Mouse (Mus musculus) heart, embryonic 12.5 days (tissue): ENCODE data around the gene Med15. TPM values are rescaled to one million over a fixed set of nuclear protein-coding genes. Genes with fewer than 3 reads are reported as not detected.
A peak's percentile ranks its signal among the peaks of the same experiment; 100 is the strongest.

ENCODE experiments used
- ATAC-seq: fragments of 200-750 bp; cut with Nextera tagmentation; 2 replicates; pipeline ENCODE4 v1.8.0; 2017; ENCODE audit warnings: moderate TSS enrichment, moderate library complexity; ENCODE audit not compliant: insufficient number of reproducible peaks, low FRiP score
- H3K27ac ChIP-seq: fragments of 300-500 bp; sonication (generic); 2 replicates; pipeline ENCODE4 v1.5.1; 2016; ENCODE audit warnings: mild to moderate bottlenecking, moderate library complexity; ENCODE audit not compliant: poor library complexity, severe bottlenecking
- H3K27me3 ChIP-seq: fragments of 300-500 bp; sonication (generic); replicated peaks from 2 replicates; pipeline ENCODE4 v1.6.1; 2016; ENCODE audit warnings: mild to moderate bottlenecking, moderate library complexity
- H3K36me3 ChIP-seq: fragments of 300-500 bp; sonication (generic); 2 replicates; pipeline ENCODE4 v1.6.1; 2016; ENCODE audit warnings: mild to moderate bottlenecking, moderate library complexity
- H3K4me1 ChIP-seq: fragments of 300-500 bp; sonication (generic); replicated peaks from 2 replicates; pipeline ENCODE4 v1.6.1; 2016; ENCODE audit warnings: mild to moderate bottlenecking
- H3K4me2 ChIP-seq: fragments of 300-500 bp; sonication (generic); 2 replicates; pipeline ENCODE4 v1.6.1; 2016; ENCODE audit warnings: mild to moderate bottlenecking, moderate library complexity
- H3K4me3 ChIP-seq: fragments of 300-500 bp; sonication (generic); 2 replicates; pipeline ENCODE4 v1.5.1; 2016; ENCODE audit warnings: mild to moderate bottlenecking
- H3K9ac ChIP-seq: fragments of 300-500 bp; sonication (generic); 2 replicates; pipeline ENCODE4 v1.6.1; 2016; ENCODE audit warnings: mild to moderate bottlenecking, moderate library complexity
- H3K9me3 ChIP-seq: fragments of 300-500 bp; sonication (generic); replicated peaks from 2 replicates; pipeline ENCODE4 v1.6.1; 2016; ENCODE audit warnings: mild to moderate bottlenecking, moderate library complexity
- WGBS: fragments of 180-500 bp; shearing (Covaris S2); methylation state at CpG from one replicate; pipeline ENCODE4 v1.1.7; 2016; 5-methylcytosine and 5-hydroxymethylcytosine counted together
- polyA plus RNA-seq: library from polyadenylated mRNA; unstranded; fragments of >200 nt; fragmentation: Nextera tagmentation; extraction: Ambion mirVana; gene quantifications from 2 replicates; pipeline ENCODE4 v1.2.1, GENCODE M21; 2016

The Med15 gene
- polyA plus RNA-seq, 1 experiment from 2014 or later, result 36.9 TPM

- no peak for ATAC-seq
- WGBS, result 68% methylated on average over 1 of the region's 1 CpGs
- H3K9ac ChIP-seq, result no peak overlapping the region
- H3K4me2 ChIP-seq, result no peak overlapping the region
- H3K36me3 ChIP-seq, result peaks cover 22% of the 10 kb centered on the region
- peaks cover 12% of the 10 kb centered on the region for H3K4me1 ChIP-seq
- no peak overlapping the region for H3K4me3 ChIP-seq
- H3K27me3 ChIP-seq, result no peaks in the 10 kb centered on the region
- H3K27ac ChIP-seq, result 0 out of 2 replicates have a peak overlapping the region, but pooled peaks have one; percentile 1
- no peaks in the 10 kb centered on the region for H3K9me3 ChIP-seq
Observed at GRCm38 (mm10) chr16:17707541-17707940, 25.1 kb downstream of the Med15 start.

DNA sequence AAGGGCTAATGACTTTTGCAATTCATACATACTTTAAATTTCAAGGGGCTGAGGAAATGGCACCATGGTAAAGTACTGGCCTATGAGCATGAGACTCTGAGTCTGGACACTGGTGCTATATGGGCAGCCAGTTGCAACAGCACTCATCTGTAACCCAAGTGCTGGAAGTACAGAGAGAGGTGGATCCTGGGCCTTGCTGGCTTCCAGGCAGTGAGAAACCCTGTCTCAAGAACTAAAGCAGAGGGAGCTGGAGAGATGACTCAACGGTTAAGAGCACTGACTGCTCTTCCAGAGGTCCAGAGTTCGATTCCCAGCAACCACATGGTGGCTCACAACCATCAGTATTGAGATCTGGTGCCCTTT is 31.7 kb downstream of the Med15 start:
- no peak overlapping the region for H3K9ac ChIP-seq
- no peaks in the 10 kb centered on the region for H3K27me3 ChIP-seq
- H3K4me3 ChIP-seq, result no peak overlapping the region
- no peak for ATAC-seq
- H3K27ac ChIP-seq, result no peak overlapping the region
- H3K4me1 ChIP-seq, result no peaks in the 10 kb centered on the region
- 83% methylated on average over 2 of the region's 2 CpGs for WGBS
- no peaks in the 10 kb centered on the region for H3K9me3 ChIP-seq
- no peak overlapping the region for H3K4me2 ChIP-seq
- peaks cover 56% of the 10 kb centered on the region for H3K36me3 ChIP-seq

- WGBS, result 78% methylated on average over 3 of the region's 3 CpGs
- Histone ChIP-seq H3K4me2 (no peak overlapping the region), H3K4me1 (no peaks in the 10 kb centered on the region), H3K27ac (no peak overlapping the region), H3K4me3 (no peak overlapping the region), H3K9me3 (no peaks in the 10 kb centered on the region), H3K36me3 (peaks cover 56% of the 10 kb centered on the region), H3K27me3 (no peaks in the 10 kb centered on the region), H3K9ac (no peak overlapping the region)
- ATAC-seq, result no peak
Observed at GRCm38 (mm10) chr16:17700386-17701042, 32.2 kb downstream of the Med15 start.

DNA sequence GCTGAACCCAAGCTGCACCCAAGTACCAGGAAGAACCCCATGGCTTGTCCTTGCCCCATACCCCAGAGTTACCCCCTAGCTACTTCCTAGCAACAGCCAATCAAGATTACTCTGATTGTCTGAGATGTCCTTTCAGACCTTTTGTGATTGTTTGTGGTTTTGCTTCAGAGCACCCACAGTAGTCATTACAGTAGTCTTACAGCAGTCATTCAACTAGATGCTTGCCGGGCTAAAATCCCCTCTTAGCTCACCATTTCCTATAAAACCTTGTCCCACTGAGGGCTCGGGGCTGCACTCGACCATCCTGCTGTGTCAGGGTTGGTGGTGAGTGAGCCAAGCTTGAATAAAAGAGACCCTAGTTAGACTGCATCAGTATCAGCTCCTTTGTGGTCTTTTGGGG is 37.8 kb downstream of the Med15 start:
- Histone ChIP-seq H3K9ac (no peak overlapping the region), H3K4me2 (no peak overlapping the region), H3K27me3 (no peaks in the 10 kb centered on the region), H3K4me3 (no peak overlapping the region), H3K27ac (no peak overlapping the region), H3K4me1 (no peaks in the 10 kb centered on the region), H3K9me3 (no peaks in the 10 kb centered on the region), H3K36me3 (peaks cover 56% of the 10 kb centered on the region)
- no peak for ATAC-seq
- WGBS, result 88% methylated on average over 3 of the region's 3 CpGs

DNA sequence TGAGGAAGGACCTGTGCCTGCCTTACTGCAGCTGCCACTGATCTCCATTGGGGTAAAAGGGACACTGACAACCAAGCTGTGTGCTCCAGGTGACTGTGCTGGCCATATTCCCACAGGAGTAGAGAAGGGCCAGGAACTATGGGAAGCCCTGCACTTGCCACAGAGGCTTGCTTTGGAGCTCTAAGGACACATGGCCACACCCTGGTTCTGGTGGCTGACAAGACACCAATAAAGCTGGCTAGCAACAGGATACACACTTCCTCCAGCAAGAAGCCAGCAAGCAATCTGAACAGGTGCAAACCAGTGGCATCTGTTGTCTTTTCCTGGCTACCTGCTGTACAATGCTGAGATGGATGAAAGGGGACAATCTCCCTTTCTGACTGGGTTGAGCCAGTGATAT is 62.8 kb downstream of the Med15 start:
- Histone ChIP-seq H3K27ac (no peak overlapping the region), H3K27me3 (no peaks in the 10 kb centered on the region), H3K9ac (no peak overlapping the region), H3K4me2 (no peak overlapping the region), H3K4me1 (no peaks in the 10 kb centered on the region), H3K36me3 (peaks cover 78% of the 10 kb centered on the region), H3K4me3 (no peak overlapping the region), H3K9me3 (no peaks in the 10 kb centered on the region)
- ATAC-seq, result no peak

GRCm38 (mm10) chr16:17665568-17665967 is 67.1 kb downstream of the Med15 start:
- peaks cover 74% of the 10 kb centered on the region for H3K36me3 ChIP-seq

GRCm38 (mm10) chr16:17656212-17656871 is 76.3 kb downstream of the Med15 start:
- Histone ChIP-seq H3K4me2 (no peak overlapping the region), H3K27ac (peak overlapping the region; percentile 63), H3K4me3 (no peak overlapping the region), H3K36me3 (peaks cover 74% of the 10 kb centered on the region), H3K9me3 (no peaks in the 10 kb centered on the region), H3K4me1 (peaks cover 17% of the 10 kb centered on the region), H3K27me3 (no peaks in the 10 kb centered on the region), H3K9ac (0 out of 2 replicates have a peak overlapping the region, but pooled peaks have one; percentile 7)
- 36% methylated on average over 5 of the region's 5 CpGs for WGBS
- peak; percentile 31; the same call in 1 of the 2 replicates for ATAC-seq

More at GRCm38 (mm10) chr16:17665568-17665967, 67.1 kb downstream of the Med15 start:
- Histone ChIP-seq H3K4me1 (no peaks in the 10 kb centered on the region), H3K4me2 (no peak overlapping the region), H3K27ac (no peak overlapping the region), H3K9me3 (no peaks in the 10 kb centered on the region), H3K4me3 (no peak overlapping the region), H3K9ac (no peak overlapping the region), H3K27me3 (no peaks in the 10 kb centered on the region)
- no peak for ATAC-seq

GRCm38 (mm10) chr16:17654188-17654795 is 78.4 kb downstream of the Med15 start:
- Histone ChIP-seq H3K4me3 (no peak overlapping the region), H3K27me3 (no peaks in the 10 kb centered on the region), H3K4me2 (no peak overlapping the region), H3K36me3 (peaks cover 72% of the 10 kb centered on the region), H3K4me1 (peaks cover 17% of the 10 kb centered on the region), H3K27ac (no peak overlapping the region), H3K9ac (no peak overlapping the region), H3K9me3 (no peaks in the 10 kb centered on the region)
- WGBS, result 88% methylated on average over 4 of the region's 4 CpGs
- ATAC-seq, result no peak

DNA sequence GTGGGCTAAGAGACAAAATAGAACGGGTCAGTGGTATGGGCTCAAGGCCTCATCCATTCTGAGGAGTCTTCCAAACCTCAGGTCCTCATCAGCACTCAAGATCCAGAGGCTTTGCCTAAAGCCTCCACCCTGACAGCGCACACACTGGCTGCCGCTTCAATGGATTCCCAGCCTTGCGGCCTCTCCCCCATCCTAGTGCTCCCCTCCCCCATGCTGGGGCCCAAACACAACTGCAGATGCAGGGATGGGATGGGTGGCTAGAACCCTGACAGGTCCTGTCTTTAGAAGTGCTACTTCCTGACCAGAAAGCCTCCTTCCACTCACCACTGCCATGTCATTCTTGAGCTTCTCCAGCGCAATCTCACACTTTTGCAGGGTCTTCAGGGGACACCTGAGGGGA is 79.1 kb downstream of the Med15 start:
- peaks cover 17% of the 10 kb centered on the region for H3K4me1 ChIP-seq
- no peak for ATAC-seq
- no peak overlapping the region for H3K4me3 ChIP-seq
- H3K27me3 ChIP-seq, result no peaks in the 10 kb centered on the region
- no peak overlapping the region for H3K9ac ChIP-seq
- no peak overlapping the region for H3K27ac ChIP-seq
- H3K36me3 ChIP-seq, result peaks cover 77% of the 10 kb centered on the region
- H3K4me2 ChIP-seq, result no peak overlapping the region
- no peaks in the 10 kb centered on the region for H3K9me3 ChIP-seq
- 97% methylated on average over 5 of the region's 5 CpGs for WGBS

- Histone ChIP-seq H3K4me1 (peaks cover 17% of the 10 kb centered on the region), H3K36me3 (peaks cover 75% of the 10 kb centered on the region), H3K9ac (no peak overlapping the region), H3K27me3 (no peaks in the 10 kb centered on the region), H3K27ac (no peak overlapping the region), H3K9me3 (no peaks in the 10 kb centered on the region), H3K4me3 (no peak overlapping the region), H3K4me2 (no peak overlapping the region)
- ATAC-seq, result no peak
- 90% methylated on average over 4 of the region's 4 CpGs for WGBS
Observed at GRCm38 (mm10) chr16:17652607-17653006, 80.1 kb downstream of the Med15 start.

DNA sequence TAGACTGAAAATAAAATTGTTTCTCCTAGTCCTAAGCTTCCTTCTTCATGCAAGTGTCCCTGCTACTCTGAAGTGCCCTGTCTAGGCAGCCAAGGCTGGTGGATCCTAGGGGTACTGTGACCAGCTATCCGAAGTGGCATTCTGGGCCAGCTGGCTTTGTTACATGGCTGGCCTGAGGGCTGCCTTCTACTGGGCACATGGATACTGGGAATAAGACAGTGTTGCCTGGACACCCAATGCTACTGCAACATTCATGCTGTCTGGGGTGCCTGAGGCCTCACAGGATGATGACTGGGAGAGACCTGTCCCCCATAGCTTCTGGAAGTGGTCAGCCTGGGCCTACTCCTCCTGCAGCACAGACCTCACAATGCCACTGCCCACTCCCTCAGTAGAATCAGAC is 82.0 kb downstream of the Med15 start:
- whole genome bisulfite sequencing, result 91% methylated on average over 1 of the region's 1 CpGs
- H3K27me3 ChIP-seq, result no peaks in the 10 kb centered on the region

More for the DNA sequence above, 82.0 kb downstream of the Med15 start:
- no peaks in the 10 kb centered on the region for H3K9me3 ChIP-seq
- H3K4me3 ChIP-seq, result no peak overlapping the region
- no peak overlapping the region for H3K27ac ChIP-seq
- H3K9ac ChIP-seq, result no peak overlapping the region
- no peak for ATAC-seq
- peaks cover 75% of the 10 kb centered on the region for H3K36me3 ChIP-seq
- H3K4me2 ChIP-seq, result no peak overlapping the region
- peaks cover 10% of the 10 kb centered on the region for H3K4me1 ChIP-seq
